ENCODE assay signal across 22 mouse cellular contexts in the genomic region with DNA sequence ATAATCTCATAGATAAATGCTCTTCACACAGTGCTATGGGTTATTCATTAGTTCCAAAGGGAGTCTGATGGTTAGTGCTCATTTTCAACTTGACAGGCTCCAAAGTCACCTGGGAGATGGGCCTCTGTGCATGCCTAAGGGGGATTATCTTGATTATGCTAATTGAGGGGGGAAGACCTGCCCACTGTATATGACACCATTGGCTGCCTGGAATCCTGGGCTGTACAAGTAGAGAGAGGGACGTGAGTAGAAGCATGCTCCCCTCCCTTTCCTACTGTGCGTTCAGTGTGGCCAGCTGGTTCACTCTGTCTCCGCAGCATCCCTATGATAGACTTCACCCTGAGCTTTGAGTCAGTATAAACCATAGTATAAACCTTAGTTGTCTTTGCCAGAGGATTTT.
DNase-seq lines count a peak whose midpoint lies in the region; ATAC-seq lines count a peak whose summit lies in the region.
"Had no signal": no experiment of that assay in that cellular context is flagged by ENCODE, and none has a peak within 500 bp of the region (broad histone marks: within the 10 kb centered on the region; RNA-seq: fewer than 3 reads in every experiment).

No protein-coding gene starts in this region.

- H3K27ac ChIP-seq in intestine, embryonic 14.5 days (ENCODE audit: low read depth): no peak overlapping the region
- H3K27ac ChIP-seq in intestine, embryonic 16.5 days (ENCODE audit: low read length): no peak overlapping the region
- no peak overlapping the region for H3K27ac ChIP-seq in midbrain, embryonic 11.5 days (ENCODE audit: low read depth, low read length)
- H3K27ac ChIP-seq in midbrain, embryonic 15.5 days: no peak overlapping the region
- no peak overlapping the region for H3K27ac ChIP-seq in midbrain, embryonic 13.5 days
- H3K27ac ChIP-seq in midbrain, embryonic 10.5 days (replicated peaks): no peak overlapping the region
- H3K27ac ChIP-seq: embryonic facial prominence, embryonic 13.5 days; embryonic facial prominence, embryonic 15.5 days; forebrain, embryonic 10.5 days; forebrain, embryonic 12.5 days had no signal

- no peaks in the 10 kb centered on the region for H3K27me3 ChIP-seq in intestine, embryonic 14.5 days (replicated peaks; ENCODE audit: control insufficient read depth, insufficient read depth, low read length)
- no peaks in the 10 kb centered on the region for H3K27me3 ChIP-seq in intestine, embryonic 16.5 days (replicated peaks; ENCODE audit: control insufficient read depth, insufficient read depth, low read length)
- no peaks in the 10 kb centered on the region for H3K27me3 ChIP-seq in midbrain, embryonic 11.5 days (ENCODE audit: control insufficient read depth, insufficient read depth, low read length)
- no peaks in the 10 kb centered on the region for H3K27me3 ChIP-seq in midbrain, embryonic 15.5 days (replicated peaks)
- no peaks in the 10 kb centered on the region for H3K27me3 ChIP-seq in midbrain, embryonic 13.5 days
- H3K27me3 ChIP-seq in midbrain, embryonic 10.5 days (ENCODE audit: low read depth, poor library complexity, severe bottlenecking): no peaks in the 10 kb centered on the region
- H3K27me3 ChIP-seq: embryonic facial prominence, embryonic 13.5 days; embryonic facial prominence, embryonic 15.5 days; forebrain, embryonic 12.5 days had no signal

- peak; percentile 23 for DNase-seq in intestine, embryonic 14.5 days (ENCODE audit: low spot score)
- DNase-seq in midbrain, embryonic 11.5 days (ENCODE audit: low spot score, missing footprints): no peak
- DNase-seq in midbrain, embryonic 10.5 days (ENCODE audit: low spot score): no peak
- DNase-seq: adrenal gland, adult 2 months; adrenal gland, postnatal 10 days; adrenal gland, postnatal 25 days; cerebellum, adult 11 months; cerebellum, adult 18-20 months; cerebellum, adult 8-10 months; cerebellum, adult 9-11 months; cerebellum, postnatal 14 days; cerebellum, postnatal 36 days; embryo, embryonic 11 days had no signal

- H3K36me3 ChIP-seq in intestine, embryonic 14.5 days (ENCODE audit: control insufficient read depth, insufficient read depth, low read length): no peaks in the 10 kb centered on the region
- no peaks in the 10 kb centered on the region for H3K36me3 ChIP-seq in intestine, embryonic 16.5 days (ENCODE audit: control insufficient read depth, insufficient read depth, low read length)
- H3K36me3 ChIP-seq in midbrain, embryonic 11.5 days (ENCODE audit: control insufficient read depth, insufficient read depth, low read length): no peaks in the 10 kb centered on the region
- H3K36me3 ChIP-seq in midbrain, embryonic 15.5 days (replicated peaks): no peaks in the 10 kb centered on the region
- no peaks in the 10 kb centered on the region for H3K36me3 ChIP-seq in midbrain, embryonic 13.5 days
- H3K36me3 ChIP-seq in midbrain, embryonic 10.5 days: no peaks in the 10 kb centered on the region
- H3K36me3 ChIP-seq: embryonic facial prominence, embryonic 13.5 days; embryonic facial prominence, embryonic 15.5 days; forebrain, embryonic 10.5 days; forebrain, embryonic 12.5 days had no signal

- no peak overlapping the region for H3K4me3 ChIP-seq in intestine, embryonic 14.5 days (ENCODE audit: low read depth, low read length)
- H3K4me3 ChIP-seq in intestine, embryonic 16.5 days (ENCODE audit: low read length): no peak overlapping the region
- H3K4me3 ChIP-seq in midbrain, embryonic 11.5 days (ENCODE audit: low read depth, low read length): no peak overlapping the region
- no peak overlapping the region for H3K4me3 ChIP-seq in midbrain, embryonic 15.5 days
- H3K4me3 ChIP-seq in midbrain, embryonic 13.5 days (replicated peaks): no peak overlapping the region
- no peak overlapping the region for H3K4me3 ChIP-seq in midbrain, embryonic 10.5 days
- H3K4me3 ChIP-seq: embryonic facial prominence, embryonic 13.5 days; embryonic facial prominence, embryonic 15.5 days; erythroblast, embryonic 14.5 days; forebrain, embryonic 10.5 days; forebrain, embryonic 12.5 days had no signal

- no peak overlapping the region for H3K9ac ChIP-seq in intestine, embryonic 14.5 days (ENCODE audit: low read length)
- H3K9ac ChIP-seq in intestine, embryonic 16.5 days (ENCODE audit: low read depth, low read length): no peak overlapping the region
- no peak overlapping the region for H3K9ac ChIP-seq in midbrain, embryonic 11.5 days (ENCODE audit: low read length)
- no peak overlapping the region for H3K9ac ChIP-seq in midbrain, embryonic 15.5 days
- H3K9ac ChIP-seq in midbrain, embryonic 13.5 days (replicated peaks): no peak overlapping the region
- H3K9ac ChIP-seq: embryonic facial prominence, embryonic 13.5 days; embryonic facial prominence, embryonic 15.5 days; forebrain, embryonic 12.5 days had no signal

- no peaks in the 10 kb centered on the region for H3K9me3 ChIP-seq in intestine, embryonic 14.5 days (ENCODE audit: control insufficient read depth, low read length)
- H3K9me3 ChIP-seq in intestine, embryonic 16.5 days (ENCODE audit: control insufficient read depth, low read length): no peaks in the 10 kb centered on the region
- H3K9me3 ChIP-seq in midbrain, embryonic 11.5 days (ENCODE audit: control insufficient read depth, low read length): no peaks in the 10 kb centered on the region
- no peaks in the 10 kb centered on the region for H3K9me3 ChIP-seq in midbrain, embryonic 15.5 days
- no peaks in the 10 kb centered on the region for H3K9me3 ChIP-seq in midbrain, embryonic 13.5 days
- no peaks in the 10 kb centered on the region for H3K9me3 ChIP-seq in midbrain, embryonic 10.5 days (replicated peaks)
- H3K9me3 ChIP-seq: embryonic facial prominence, embryonic 13.5 days; embryonic facial prominence, embryonic 15.5 days; forebrain, embryonic 10.5 days; forebrain, embryonic 12.5 days had no signal

- H3K4me2 ChIP-seq in intestine, embryonic 14.5 days (ENCODE audit: low read length): no peak overlapping the region
- no peak overlapping the region for H3K4me2 ChIP-seq in intestine, embryonic 16.5 days (ENCODE audit: low read depth, low read length)
- H3K4me2 ChIP-seq in midbrain, embryonic 11.5 days: no peak overlapping the region
- H3K4me2 ChIP-seq in midbrain, embryonic 15.5 days: no peak overlapping the region
- H3K4me2 ChIP-seq in midbrain, embryonic 13.5 days (replicated peaks): no peak overlapping the region
- H3K4me2 ChIP-seq: embryonic facial prominence, embryonic 13.5 days; embryonic facial prominence, embryonic 15.5 days; forebrain, embryonic 12.5 days had no signal

- no peaks in the 10 kb centered on the region for H3K4me1 ChIP-seq in intestine, embryonic 14.5 days (replicated peaks; ENCODE audit: control insufficient read depth, insufficient read depth, low read length)
- H3K4me1 ChIP-seq in intestine, embryonic 16.5 days (ENCODE audit: control insufficient read depth, insufficient read depth, low read length): no peaks in the 10 kb centered on the region
- H3K4me1 ChIP-seq in midbrain, embryonic 11.5 days (ENCODE audit: control insufficient read depth, insufficient read depth, low read length): 0 out of 2 replicates have a peak, but pooled peaks cover 3% of the 10 kb centered on the region
- no peaks in the 10 kb centered on the region for H3K4me1 ChIP-seq in midbrain, embryonic 15.5 days
- peaks cover 3% of the 10 kb centered on the region; the same call in 1 of the 2 replicates for H3K4me1 ChIP-seq in midbrain, embryonic 13.5 days (replicated peaks)
- H3K4me1 ChIP-seq in midbrain, embryonic 10.5 days: peaks cover 13% of the 10 kb centered on the region
- H3K4me1 ChIP-seq: embryonic facial prominence, embryonic 13.5 days; embryonic facial prominence, embryonic 15.5 days; forebrain, embryonic 10.5 days; forebrain, embryonic 12.5 days had no signal

- WGBS in intestine, embryonic 14.5 days: 75% methylated on average over 3 of the region's 3 CpGs
- 73% methylated on average over 3 of the region's 3 CpGs for WGBS in intestine, embryonic 16.5 days
- 44% methylated on average over 3 of the region's 3 CpGs for WGBS in midbrain, embryonic 11.5 days
- WGBS in midbrain, embryonic 15.5 days: 46% methylated on average over 3 of the region's 3 CpGs
- WGBS in midbrain, embryonic 13.5 days: 35% methylated on average over 3 of the region's 3 CpGs
- WGBS in midbrain, embryonic 10.5 days: 66% methylated on average over 3 of the region's 3 CpGs

- ATAC-seq in intestine, embryonic 14.5 days (replicated peaks; ENCODE audit: low FRiP score, low TSS enrichment, low read depth): no peak
- ATAC-seq in intestine, embryonic 16.5 days: no peak
- ATAC-seq in midbrain, embryonic 11.5 days (ENCODE audit: low FRiP score): peak; percentile 82
- no peak for ATAC-seq in midbrain, embryonic 15.5 days (replicated peaks)
- ATAC-seq in midbrain, embryonic 13.5 days: peak; percentile 66
- ATAC-seq: forebrain, embryonic 14.5 days had no signal

Comparison
In these comparisons a context has a peak if more than half of its experiments do, and no peak if none do; other contexts are left out.
1. ATAC-seq: peak in midbrain, embryonic 11.5 days (single experiment) and midbrain, embryonic 13.5 days (single experiment); none in intestine, embryonic 14.5 days (single experiment), intestine, embryonic 16.5 days (single experiment) and midbrain, embryonic 15.5 days (single experiment).